Mouse (Mus musculus) layer of hippocampus, adult 9-11 months (tissue): ENCODE results near the gene Dnase1l2.
"Not testable (repeated sequence)": the region's sequence is repeated elsewhere in the genome, so short reads cannot be mapped to it uniquely, and the experiment has no call there.

Experiments used
- DNase-seq: peaks from one replicate; pipeline ENCODE4 v3.0.0; 2022

The Dnase1l2 gene

DNA sequence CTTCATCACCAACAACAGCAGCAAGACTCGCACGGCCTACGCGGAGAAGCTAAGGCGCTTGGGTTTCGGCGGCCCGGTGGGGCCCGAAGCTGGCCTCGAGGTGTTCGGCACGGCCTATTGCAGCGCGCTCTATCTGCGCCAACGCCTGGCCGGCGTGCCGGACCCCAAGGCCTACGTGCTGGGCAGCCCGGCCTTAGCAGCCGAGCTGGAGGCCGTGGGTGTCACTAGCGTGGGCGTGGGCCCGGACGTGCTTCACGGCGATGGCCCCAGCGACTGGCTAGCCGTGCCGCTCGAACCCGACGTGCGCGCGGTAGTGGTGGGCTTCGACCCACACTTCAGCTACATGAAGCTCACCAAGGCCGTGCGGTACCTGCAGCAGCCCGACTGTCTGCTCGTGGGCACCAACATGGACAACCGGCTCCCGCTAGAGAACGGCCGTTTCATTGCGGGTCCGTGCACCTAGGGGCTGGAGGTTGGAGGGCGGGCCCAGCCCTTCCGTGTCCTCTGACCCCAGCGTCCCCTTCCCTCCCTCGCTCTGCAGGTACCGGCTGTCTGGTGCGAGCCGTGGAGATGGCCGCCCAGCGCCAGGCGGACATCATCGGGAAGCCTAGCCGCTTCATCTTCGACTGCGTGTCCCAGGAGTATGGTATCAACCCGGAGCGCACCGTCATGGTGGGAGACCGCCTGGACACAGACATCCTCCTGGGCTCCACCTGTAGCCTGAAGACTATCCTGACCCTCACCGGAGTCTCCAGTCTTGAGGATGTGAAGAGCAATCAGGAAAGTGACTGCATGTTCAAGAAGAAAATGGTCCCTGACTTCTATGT, 28.0 kb upstream of the Dnase1l2 start:
- no peak for DNase-seq

DNA sequence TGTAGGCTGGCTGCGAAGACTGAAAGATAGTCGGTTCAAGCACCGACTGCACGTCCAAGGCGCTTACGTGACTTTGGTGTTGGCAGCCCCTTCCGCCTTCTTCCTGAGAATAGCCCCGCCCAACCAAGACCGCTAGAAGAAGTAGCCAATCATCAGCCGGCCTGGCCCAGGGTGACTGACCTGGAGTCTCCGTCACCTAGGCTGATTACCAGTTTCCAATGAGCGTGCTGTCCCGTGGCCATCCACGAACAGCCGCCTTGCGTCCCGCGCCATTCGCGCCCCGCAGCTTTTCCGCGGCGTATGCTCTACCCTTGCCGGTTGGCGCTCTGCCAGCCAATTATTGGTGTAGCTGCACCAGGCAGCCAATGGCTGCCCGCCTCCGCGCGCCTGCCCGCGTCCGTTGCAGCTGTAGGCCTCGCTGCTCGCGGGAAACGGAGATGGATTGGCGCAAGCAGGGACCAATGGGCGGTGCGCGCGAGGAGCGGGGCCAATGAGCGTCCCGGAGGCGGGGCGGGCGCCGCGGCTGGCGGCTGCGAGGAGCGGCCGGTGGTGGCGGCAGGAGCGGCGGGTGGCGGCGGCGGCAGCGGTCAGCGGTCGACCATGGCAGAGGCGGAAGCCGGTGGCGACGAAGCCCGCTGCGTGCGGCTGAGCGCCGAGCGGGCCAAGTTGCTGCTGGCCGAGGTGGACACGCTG, 27.2 kb upstream of the Dnase1l2 start, which contains the start of the genes E4f1 and Pgp:
Gene E4f1, minus strand, starts transcription at position 404 of the 693 bp plus-strand sequence.
Gene Pgp, plus strand, starts transcription at position 483 of the 693 bp plus-strand sequence.
- DNase-seq: peak; percentile 99

DNA sequence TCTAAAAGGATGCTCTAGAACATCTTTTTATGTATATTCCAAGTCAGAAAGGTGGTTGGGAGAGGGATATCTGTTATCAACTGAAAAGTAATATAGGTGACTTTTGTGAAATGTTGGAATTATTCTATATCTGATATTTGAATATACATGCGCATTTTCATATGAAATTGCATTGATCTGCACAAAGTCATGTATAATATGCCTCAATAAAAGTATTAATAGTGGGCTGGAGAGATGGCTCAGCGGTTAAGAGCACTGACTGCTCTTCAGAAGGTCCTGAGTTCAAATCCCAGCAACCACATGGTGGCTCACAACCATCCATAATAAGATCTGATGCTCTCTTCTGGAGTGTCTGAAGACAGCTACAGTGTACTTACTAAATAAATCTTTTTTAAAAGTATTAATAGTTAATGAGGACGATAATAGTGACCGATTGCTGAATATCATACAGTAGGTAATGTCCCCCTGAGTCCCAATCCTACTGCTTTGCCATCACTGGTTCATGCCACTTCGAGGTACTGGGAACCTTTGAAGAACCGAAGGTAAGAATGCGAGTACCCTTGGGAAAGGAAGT, 26.5 kb upstream of the Dnase1l2 start:
- DNase-seq: no peak

DNA sequence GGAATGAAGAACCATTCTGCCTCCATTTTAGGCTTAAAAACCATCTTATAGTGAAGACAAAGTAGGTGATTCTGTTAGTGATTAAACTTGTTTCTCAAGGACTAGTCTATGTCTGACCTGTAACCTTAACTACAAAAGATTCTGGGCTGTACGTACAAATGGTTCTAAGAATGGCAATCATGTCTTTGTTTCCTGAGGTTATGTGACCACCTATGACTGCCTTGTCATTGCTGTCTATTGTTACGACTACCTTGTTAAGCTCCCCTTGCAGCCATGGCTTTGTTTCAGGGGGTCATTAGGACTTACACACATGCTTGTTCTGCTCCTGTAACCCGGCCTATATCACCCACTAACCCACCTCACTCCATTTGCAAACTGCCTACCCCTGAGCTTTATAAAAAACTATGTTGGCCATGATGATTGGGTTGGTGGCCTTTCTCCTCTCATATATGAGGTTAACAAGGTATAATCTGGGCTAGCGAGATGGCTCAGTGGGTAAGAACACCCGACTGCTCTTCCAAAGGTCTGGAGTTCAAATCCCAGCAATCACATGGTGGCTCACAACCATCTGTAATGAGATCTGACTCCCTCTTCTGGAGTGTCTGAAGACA, 25.8 kb upstream of the Dnase1l2 start:
- DNase-seq: no peak

DNA sequence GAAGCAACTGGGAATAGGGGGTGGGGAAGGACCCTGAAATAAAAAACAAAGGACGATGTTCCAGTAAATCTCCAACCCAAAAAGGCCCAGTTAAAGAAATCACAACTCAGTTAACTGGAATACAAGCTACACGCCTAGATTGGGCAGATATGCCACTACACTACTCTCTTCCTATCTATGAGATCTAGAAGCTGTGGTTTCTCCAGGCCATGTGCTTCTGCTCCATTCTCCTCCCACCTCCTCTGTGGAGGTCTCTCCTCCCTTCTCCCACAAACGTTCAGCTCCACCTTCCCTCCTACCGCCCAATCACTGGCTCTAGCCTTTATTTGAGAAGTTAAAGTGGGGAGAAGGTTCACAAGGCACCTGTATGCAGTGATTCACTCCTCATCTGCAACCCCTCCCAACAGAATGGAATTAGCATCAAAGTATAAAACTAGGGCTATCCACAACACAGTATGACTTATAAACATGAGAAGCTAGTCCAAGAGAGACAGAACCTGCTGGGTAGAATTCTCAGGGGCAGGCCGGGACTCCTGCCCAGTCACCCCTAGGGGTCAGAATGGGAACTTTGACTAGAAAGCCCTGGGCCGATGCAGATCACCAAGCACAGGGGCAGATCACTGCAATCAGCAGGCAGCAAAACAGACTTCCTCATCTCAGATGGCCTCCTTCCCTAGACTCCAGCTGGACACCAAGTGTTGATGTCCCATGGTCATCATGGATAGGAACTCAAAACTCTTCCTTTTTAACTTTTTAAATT, 20.6 kb upstream of the Dnase1l2 start:
- no peak for DNase-seq

DNA sequence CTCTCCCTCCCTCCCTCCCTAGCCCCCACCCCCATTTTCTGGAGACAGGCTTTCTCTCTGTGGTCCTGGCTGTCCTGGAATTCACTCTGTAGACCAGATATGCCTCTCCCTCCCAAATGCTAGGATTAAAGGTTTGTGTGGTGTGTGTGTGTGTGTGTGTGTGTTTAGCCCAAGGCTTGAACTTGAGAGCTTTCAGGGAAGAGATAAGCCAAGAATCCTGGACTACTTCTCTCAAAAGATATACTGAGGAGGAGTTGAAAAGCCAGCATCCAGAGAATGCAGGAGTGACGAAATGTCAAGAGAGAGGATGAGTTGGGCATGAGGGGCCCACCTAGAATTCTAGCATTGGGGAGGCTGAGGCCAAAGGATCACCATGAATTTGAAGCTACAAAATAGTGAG, 20.0 kb upstream of the Dnase1l2 start:
- no peak for DNase-seq

DNA sequence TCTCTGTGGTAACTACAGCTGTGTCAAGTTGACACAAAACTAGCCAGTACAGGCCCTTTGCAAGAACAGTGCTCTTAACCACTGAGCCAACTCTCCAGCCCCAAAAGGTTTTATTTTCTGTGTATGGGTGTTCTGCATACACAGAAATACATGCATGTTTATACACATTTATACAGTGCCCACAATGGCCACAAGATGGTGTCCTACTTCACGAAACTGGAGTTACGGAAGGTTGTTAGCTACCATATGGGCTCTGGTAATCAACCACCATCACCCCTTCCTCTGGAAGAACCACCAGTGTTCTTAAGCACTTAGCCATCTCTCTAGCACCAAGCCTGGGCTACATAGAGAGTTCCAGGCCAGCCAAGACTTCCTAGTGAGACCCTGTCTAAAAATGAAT, 18.7 kb upstream of the Dnase1l2 start:
- no peak for DNase-seq

DNA sequence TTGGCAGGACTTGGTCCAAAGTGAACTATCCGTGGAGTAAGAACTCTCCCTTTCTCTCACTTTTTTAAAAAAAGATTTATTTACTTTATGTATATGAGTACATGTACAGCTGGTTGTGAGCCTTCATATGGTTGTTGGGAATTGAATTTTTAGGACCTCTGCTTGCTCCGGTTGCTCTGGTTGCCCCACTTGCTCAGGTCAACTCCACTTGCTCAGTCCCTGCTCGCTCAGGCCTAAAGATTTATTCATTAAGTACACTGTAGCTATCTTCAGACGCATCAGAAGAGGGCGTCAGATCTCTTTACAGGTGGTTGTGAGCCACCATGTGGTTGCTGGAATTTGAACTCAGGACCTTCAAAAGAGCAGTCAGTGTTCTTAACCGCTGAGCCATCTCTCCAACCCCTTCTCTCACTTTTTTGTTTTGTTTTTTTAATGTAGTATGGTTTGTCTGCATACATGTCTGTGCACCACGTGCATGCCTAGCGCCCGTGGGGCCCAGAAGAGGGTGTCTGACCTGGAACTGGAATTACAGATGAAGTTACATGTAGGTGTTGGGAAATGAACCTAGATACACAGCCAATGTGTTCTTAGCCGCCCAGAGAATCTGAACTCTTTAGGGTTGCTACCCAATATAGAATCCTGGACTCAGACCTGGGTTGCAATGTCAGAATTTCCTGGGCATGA, 12.8 kb upstream of the Dnase1l2 start:
- not testable (repeated sequence) for DNase-seq

DNA sequence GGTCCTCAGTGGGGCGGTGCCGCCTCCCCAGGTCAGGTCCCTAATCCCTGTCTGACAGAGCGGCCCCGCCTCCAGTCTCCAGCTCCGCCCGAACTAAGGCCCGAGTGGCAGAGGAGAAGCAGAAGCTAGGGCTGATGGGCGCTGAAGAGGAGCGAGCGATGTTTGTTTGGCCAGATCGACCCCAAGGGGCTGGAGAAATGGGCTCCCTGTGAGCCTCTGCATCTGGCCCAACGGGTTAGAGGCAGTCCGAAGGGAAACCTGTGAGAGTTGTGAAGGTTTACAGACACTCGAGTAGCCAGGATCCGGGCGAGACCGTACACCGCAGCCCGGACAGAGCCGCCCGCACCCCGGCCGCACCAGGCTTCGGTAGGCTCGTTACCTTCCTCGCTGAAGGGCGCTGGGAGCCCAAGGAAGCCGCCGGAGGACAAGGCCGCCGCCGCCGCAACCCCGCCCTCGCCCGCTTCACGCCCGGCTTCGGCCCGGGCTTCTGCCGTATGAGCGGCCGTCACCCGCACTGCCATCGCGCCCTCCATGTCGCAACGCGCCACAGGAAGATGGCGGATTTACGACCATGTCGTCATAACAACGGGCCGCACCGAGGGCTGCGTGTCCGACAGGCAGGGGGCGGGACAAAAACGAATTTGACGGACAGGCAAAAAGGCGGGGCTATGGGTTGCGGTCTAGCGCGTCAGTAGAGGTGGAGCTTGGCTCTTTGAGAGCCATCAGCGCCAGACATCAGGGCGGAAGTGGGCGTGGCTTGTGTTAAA, 12.0 kb upstream of the Dnase1l2 start:
- DNase-seq: peak; percentile 99

DNA sequence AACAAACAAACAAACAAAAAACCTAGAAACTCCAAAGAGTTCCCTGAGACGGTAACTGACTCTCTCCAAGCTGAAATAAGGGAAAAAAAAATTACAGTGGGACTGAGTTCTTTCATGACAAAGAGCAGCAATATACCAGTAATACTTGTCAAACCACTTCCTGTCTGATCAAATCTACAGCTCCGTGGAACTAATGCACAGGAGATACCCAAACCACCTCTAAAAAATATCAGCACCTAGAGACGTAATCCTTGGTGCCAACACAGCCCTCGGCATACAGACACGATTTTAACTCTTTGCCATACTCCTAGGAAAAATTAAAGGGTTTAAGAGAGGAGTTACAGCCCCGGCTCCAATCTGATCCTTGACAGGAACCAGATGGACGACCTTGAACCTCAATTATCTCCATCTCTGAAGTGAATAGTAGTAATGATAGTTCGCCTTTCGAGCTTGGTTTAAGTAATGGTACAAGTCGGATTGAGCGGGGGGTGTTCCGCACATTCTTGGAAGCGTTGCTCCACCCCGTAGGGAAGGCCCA, 11.4 kb upstream of the Dnase1l2 start:
- DNase-seq: no peak

DNA sequence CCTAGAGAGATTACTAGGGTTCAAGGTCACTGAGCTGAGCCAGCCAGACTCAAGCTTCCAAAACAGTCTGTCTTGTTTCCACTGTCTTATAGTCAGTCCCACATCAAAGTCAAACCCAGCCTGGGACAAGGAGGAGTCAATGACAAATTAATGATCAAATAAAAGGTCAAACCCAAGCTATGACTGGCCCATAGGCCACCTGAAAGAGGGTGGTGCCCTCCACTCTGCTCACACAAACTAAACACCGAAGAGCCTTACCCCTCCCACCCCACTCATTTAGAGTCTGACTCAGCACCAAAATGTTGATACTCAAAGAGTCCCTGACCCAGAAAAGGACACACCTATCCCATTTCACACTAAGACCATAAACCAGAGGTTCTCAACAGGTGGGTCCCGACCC, 10.5 kb upstream of the Dnase1l2 start:
- no peak for DNase-seq

DNA sequence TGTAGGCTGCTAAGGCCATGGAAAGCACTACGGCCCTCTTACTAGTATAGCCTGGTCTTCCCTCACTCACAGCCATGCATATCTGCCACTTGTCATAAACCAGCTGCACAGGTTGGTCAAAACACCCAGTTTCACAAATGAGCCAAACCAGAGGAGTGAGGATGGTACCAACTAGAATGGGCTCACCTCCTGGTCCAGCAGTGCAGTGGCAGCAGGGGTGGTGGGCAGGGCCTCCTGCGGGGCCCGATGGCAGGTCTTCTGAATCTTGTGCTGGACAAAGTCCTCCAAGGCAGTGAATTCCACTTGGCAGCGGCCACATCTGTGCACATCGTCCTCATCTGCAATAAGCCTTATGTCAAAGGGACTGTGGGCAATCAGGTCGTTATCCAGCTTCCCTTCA, 8.3 kb upstream of the Dnase1l2 start:
- no peak for DNase-seq

DNA sequence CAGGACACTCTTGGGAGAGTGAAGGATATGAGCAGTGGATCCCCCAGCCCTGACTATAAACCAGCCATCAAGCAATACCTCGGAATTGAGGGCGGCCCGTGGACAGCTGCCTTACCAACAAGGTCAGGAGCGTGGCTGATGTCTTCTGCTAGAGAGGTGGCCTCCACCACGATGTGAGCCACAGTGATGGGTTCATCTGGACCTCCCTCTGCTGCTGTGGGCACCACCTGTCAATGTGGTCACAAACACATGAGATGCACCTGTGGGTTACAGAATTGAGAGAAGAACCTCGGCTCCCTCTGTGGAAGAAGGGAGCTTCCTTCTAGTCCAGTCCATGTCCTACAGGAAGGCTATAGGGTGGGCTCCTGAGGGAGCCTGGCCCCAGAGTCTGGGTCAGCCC, 6.6 kb upstream of the Dnase1l2 start:
- DNase-seq: no peak

DNA sequence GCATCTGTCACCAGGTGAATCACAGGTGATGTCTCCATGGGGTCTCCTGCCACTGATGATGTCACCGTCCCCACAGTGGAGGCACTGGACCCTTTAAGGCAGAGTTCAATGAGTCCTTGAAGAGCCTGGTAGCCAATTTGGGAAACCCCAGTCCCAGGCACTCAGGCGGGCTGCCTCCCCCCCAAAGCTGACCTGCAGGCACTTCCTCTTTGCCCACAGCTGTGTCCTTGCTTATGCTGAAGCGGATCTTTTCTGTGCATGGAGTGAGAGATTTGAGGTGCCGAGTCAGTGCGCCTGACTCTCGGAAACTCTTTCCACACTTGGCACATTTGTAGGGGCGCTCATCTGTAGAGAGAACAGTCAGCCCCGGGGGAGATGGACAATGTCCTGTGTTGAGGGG, 3.7 kb upstream of the Dnase1l2 start:
- DNase-seq: no peak

DNA sequence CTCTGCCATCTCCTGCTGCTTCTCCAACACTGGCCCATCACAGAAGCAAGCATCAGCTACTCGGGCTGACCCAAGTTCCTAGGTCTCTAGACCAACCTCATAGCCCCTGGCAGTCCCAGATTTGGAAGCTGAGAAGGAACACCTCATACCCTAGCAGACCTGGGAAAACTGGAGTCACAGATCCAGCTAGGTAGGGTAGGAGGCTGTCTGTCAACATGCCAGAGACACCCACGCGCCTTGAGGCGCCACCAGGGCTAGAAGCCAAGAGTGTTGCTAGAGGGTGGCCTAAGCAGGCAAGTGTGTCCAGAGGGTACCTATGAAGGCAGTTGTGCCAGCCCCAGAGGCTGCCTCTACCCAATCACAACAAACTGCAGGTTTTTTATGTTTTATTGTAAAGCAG, 504 bp upstream of the Dnase1l2 start:
- no peak for DNase-seq

DNA sequence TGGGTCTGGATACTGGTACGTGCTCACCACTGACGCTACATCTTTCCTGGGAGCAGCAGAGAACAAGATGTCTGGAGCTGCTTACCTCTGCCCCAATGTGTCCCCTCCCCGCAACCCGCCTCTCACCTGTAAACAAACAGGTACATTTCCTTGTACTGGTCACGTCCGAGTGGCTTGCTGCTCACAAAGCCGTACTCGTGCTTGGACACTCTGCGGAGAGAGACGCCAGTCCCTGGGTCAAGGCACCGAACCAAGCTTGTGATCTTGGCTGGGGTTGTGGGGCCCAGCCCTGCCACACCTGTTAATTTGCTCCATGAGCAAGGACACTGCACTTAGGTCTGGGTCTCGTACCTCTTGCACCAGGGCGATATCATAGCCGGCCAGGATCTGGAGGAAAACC, 798 bp downstream of the Dnase1l2 start:
- no peak for DNase-seq

DNA sequence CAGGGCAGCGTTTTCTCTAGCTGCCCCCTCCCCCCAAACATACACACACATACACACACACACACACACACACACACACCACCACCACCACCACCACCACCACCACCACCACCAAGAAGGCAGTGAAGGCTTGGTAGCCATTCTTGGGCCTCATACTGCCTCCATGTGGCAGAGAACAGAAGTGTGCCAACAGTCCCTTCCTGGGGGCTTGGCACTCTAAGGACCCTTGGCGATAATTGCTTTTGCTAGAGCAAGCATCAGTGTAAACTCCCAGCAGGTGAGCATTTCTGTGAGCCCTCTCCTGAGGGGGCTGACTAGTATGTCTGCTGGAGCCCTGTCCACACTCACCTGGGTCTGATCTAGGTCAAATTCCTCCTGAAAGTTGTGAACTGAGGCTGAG, 1.8 kb downstream of the Dnase1l2 start:
- no peak for DNase-seq

DNA sequence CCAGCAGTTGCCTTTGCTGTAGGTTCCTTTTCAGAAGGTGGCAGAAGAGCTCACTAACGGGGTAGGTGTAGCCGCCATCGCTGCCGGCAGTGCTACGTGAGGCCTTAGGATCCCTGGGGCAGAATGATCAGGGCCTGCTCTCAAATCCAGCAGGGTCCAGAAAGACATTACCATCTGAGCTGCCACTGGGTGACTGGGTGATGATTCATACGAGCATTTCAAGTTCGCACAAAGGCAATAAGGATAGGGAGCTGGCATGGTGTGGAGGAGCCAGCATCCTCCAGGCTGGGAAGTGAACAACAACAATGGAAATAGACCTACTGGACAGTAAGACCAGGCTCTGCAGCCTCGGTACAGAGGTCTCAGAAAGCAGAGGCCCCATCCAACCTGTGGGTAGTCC, 2.5 kb downstream of the Dnase1l2 start:
- no peak for DNase-seq

DNA sequence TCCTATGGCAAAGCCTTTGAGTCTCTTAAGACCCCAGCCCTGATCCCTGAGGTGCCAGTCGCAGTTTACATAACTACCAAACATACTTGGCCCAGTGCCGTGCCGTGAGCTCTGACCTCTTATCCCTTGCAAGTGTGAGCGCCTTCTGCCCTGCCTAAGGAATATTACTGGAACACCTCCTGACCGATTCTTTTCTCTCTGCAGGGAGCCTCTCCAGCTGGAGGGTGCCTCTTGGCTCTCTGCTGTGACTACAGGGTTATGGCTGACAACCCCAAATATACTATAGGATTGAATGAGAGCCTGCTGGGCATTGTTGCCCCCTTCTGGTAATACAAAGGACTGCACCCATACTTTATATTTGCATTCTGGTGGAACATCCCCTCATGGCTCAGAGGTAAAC, 5.9 kb downstream of the Dnase1l2 start:
- DNase-seq: no peak

DNA sequence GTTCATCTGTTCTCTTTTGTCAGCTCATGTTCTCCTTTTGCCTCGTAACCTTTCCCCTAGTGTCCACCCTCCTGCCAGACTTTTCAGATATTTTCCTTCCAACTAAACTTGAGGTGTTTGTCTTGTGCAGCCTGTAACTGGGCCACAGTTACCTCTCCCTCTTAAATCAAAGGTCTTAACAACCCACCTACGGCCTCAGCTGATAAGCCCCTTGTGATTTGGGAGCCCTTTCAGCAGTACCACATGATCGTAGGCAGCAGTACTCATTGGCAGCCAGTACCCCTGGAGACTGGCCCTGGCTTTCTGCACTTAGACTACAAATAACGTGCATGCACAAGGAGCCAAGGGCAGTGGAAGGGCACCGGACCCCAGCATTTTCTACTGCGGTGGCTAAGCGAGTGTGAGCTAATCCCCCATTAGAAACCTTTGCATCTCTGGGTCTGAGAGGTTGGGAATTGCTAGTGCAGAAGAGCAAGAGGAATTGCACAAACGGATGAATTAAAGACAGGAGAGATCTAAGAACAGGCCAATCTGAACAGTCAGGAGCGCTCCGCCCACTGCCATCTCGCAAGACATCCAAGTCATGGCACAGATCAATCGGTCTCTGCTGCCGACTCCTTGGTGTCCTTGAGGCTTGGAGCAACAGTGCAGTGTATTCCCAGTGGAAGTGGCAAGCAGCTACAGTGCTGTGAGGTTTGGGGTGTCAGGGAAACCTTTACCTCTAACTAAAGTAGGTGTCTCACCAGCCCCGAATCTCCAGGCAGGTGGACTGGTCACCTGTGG, 13.5 kb downstream of the Dnase1l2 start:
- DNase-seq: no peak
